Mouse (Mus musculus): ENCODE measurements around the gene Sult1a1. TPM values are rescaled to one million over a fixed set of nuclear protein-coding genes. Genes with fewer than 3 reads are reported as not detected.

Gene Sult1a1
- 3.3 and 5.7 TPM in 2 replicates for polyA plus RNA-seq (2014; fragmentation: Nextera tagmentation; extraction: Ambion mirVana)

GRCm38 (mm10) chr7:126676207-126676606 lies at the start of gene Sult1a1:
TSS of gene Sult1a1 (minus strand) at chr7:126676432.
- Histone ChIP-seq H3K9ac (ENCODE audit: low read length) (no peak within 1 kb of the TSS), H3K4me1 (ENCODE audit: control insufficient read depth, insufficient read depth, low read length) (no peaks in the 10 kb centered on the region), H3K4me2 (ENCODE audit: low read length) (no peak within 1 kb of the TSS), H3K4me3 (ENCODE audit: low read depth, low read length) (no peak within 1 kb of the TSS), H3K9me3 (replicated peaks; ENCODE audit: control insufficient read depth, low read length) (no peaks in the 10 kb centered on the region), H3K36me3 (ENCODE audit: control insufficient read depth, insufficient read depth, low read length) (peaks cover 28% of the 10 kb centered on the region), H3K27me3 (replicated peaks; ENCODE audit: control insufficient read depth, insufficient read depth, low read length) (no peaks in the 10 kb centered on the region), H3K27ac (ENCODE audit: low read depth, low read length) (no peak within 1 kb of the TSS)
- 85% methylated on average over 1 of the region's 1 CpGs for WGBS
- DNase-seq (ENCODE audit: low spot score) (no peak), ATAC-seq (no peak)

GRCm38 (mm10) chr7:126725667-126726066 lies 49.4 kb upstream of the Sult1a1 start:
- Histone ChIP-seq H3K4me1 (ENCODE audit: control insufficient read depth, insufficient read depth, low read length) (no peaks in the 10 kb centered on the region), H3K4me2 (ENCODE audit: low read length) (no peak overlapping the region), H3K36me3 (ENCODE audit: control insufficient read depth, insufficient read depth, low read length) (no peaks in the 10 kb centered on the region), H3K27ac (ENCODE audit: low read depth, low read length) (no peak overlapping the region), H3K9me3 (replicated peaks; ENCODE audit: control insufficient read depth, low read length) (no peaks in the 10 kb centered on the region), H3K27me3 (replicated peaks; ENCODE audit: control insufficient read depth, insufficient read depth, low read length) (no peaks in the 10 kb centered on the region), H3K9ac (ENCODE audit: low read length) (no peak overlapping the region), H3K4me3 (ENCODE audit: low read depth, low read length) (no peak overlapping the region)
- DNase-seq (ENCODE audit: low spot score) (no peak), ATAC-seq (no peak)
- 87% methylated on average over 5 of the region's 5 CpGs for WGBS

- Histone ChIP-seq H3K27me3 (replicated peaks; ENCODE audit: control insufficient read depth, insufficient read depth, low read length) (no peaks in the 10 kb centered on the region), H3K9me3 (replicated peaks; ENCODE audit: control insufficient read depth, low read length) (no peaks in the 10 kb centered on the region), H3K4me1 (ENCODE audit: control insufficient read depth, insufficient read depth, low read length) (no peaks in the 10 kb centered on the region), H3K9ac (ENCODE audit: low read length) (no peak overlapping the region), H3K27ac (ENCODE audit: low read depth, low read length) (no peak overlapping the region), H3K4me3 (ENCODE audit: low read depth, low read length) (no peak overlapping the region), H3K4me2 (ENCODE audit: low read length) (no peak overlapping the region), H3K36me3 (ENCODE audit: control insufficient read depth, insufficient read depth, low read length) (no peaks in the 10 kb centered on the region)
- ATAC-seq: no peak
- DNase-seq (ENCODE audit: low spot score): no peak
- 83% methylated on average over 3 of the region's 3 CpGs for WGBS
Measured at GRCm38 (mm10) chr7:126725077-126725476, 48.8 kb upstream of the Sult1a1 start.

GRCm38 (mm10) chr7:126721635-126722034 lies 45.4 kb upstream of the Sult1a1 start:
- WGBS: 87% methylated on average over 13 of the region's 13 CpGs

GRCm38 (mm10) chr7:126718787-126719337 lies 42.6 kb upstream of the Sult1a1 start:
- WGBS: 95% methylated on average over 5 of the region's 5 CpGs

More at GRCm38 (mm10) chr7:126721635-126722034, 45.4 kb upstream of the Sult1a1 start:
- Histone ChIP-seq H3K36me3 (ENCODE audit: control insufficient read depth, insufficient read depth, low read length) (no peaks in the 10 kb centered on the region), H3K4me2 (ENCODE audit: low read length) (no peak overlapping the region), H3K4me1 (ENCODE audit: control insufficient read depth, insufficient read depth, low read length) (no peaks in the 10 kb centered on the region), H3K4me3 (ENCODE audit: low read depth, low read length) (no peak overlapping the region), H3K27me3 (replicated peaks; ENCODE audit: control insufficient read depth, insufficient read depth, low read length) (no peaks in the 10 kb centered on the region), H3K9ac (ENCODE audit: low read length) (no peak overlapping the region), H3K9me3 (replicated peaks; ENCODE audit: control insufficient read depth, low read length) (no peaks in the 10 kb centered on the region), H3K27ac (ENCODE audit: low read depth, low read length) (no peak overlapping the region)
- DNase-seq (ENCODE audit: low spot score) (no peak), ATAC-seq (no peak)

GRCm38 (mm10) chr7:126717566-126717965 lies 41.3 kb upstream of the Sult1a1 start:
- no peak overlapping the region for H3K27ac ChIP-seq (ENCODE audit: low read depth, low read length)
- H3K9me3 ChIP-seq (replicated peaks; ENCODE audit: control insufficient read depth, low read length): no peaks in the 10 kb centered on the region
- H3K4me3 ChIP-seq (ENCODE audit: low read depth, low read length): no peak overlapping the region
- 95% methylated on average over 3 of the region's 3 CpGs for WGBS
- no peak for ATAC-seq
- H3K4me1 ChIP-seq (ENCODE audit: control insufficient read depth, insufficient read depth, low read length): no peaks in the 10 kb centered on the region
- no peak overlapping the region for H3K4me2 ChIP-seq (ENCODE audit: low read length)
- no peaks in the 10 kb centered on the region for H3K27me3 ChIP-seq (replicated peaks; ENCODE audit: control insufficient read depth, insufficient read depth, low read length)
- H3K36me3 ChIP-seq (ENCODE audit: control insufficient read depth, insufficient read depth, low read length): no peaks in the 10 kb centered on the region
- no peak for DNase-seq (ENCODE audit: low spot score)
- H3K9ac ChIP-seq (ENCODE audit: low read length): no peak overlapping the region

More at GRCm38 (mm10) chr7:126718787-126719337, 42.6 kb upstream of the Sult1a1 start:
- Histone ChIP-seq H3K4me3 (ENCODE audit: low read depth, low read length) (no peak overlapping the region), H3K27me3 (replicated peaks; ENCODE audit: control insufficient read depth, insufficient read depth, low read length) (no peaks in the 10 kb centered on the region), H3K9ac (ENCODE audit: low read length) (no peak overlapping the region), H3K4me1 (ENCODE audit: control insufficient read depth, insufficient read depth, low read length) (no peaks in the 10 kb centered on the region), H3K27ac (ENCODE audit: low read depth, low read length) (no peak overlapping the region), H3K9me3 (replicated peaks; ENCODE audit: control insufficient read depth, low read length) (no peaks in the 10 kb centered on the region), H3K36me3 (ENCODE audit: control insufficient read depth, insufficient read depth, low read length) (no peaks in the 10 kb centered on the region), H3K4me2 (ENCODE audit: low read length) (no peak overlapping the region)
- no peak for ATAC-seq
- DNase-seq (ENCODE audit: low spot score): no peak

GRCm38 (mm10) chr7:126715679-126716078 lies 39.4 kb upstream of the Sult1a1 start:
- Histone ChIP-seq H3K9me3 (replicated peaks; ENCODE audit: control insufficient read depth, low read length) (no peaks in the 10 kb centered on the region), H3K4me3 (ENCODE audit: low read depth, low read length) (no peak overlapping the region), H3K9ac (ENCODE audit: low read length) (no peak overlapping the region), H3K4me1 (ENCODE audit: control insufficient read depth, insufficient read depth, low read length) (no peaks in the 10 kb centered on the region), H3K27me3 (replicated peaks; ENCODE audit: control insufficient read depth, insufficient read depth, low read length) (no peaks in the 10 kb centered on the region), H3K4me2 (ENCODE audit: low read length) (no peak overlapping the region), H3K36me3 (ENCODE audit: control insufficient read depth, insufficient read depth, low read length) (no peaks in the 10 kb centered on the region), H3K27ac (ENCODE audit: low read depth, low read length) (no peak overlapping the region)
- WGBS: 77% methylated on average over 4 of the region's 4 CpGs
- no peak for DNase-seq (ENCODE audit: low spot score)
- ATAC-seq: no peak

GRCm38 (mm10) chr7:126711910-126712309 lies 35.7 kb upstream of the Sult1a1 start:
- WGBS: 83% methylated on average over 3 of the region's 3 CpGs
- H3K4me1 ChIP-seq (ENCODE audit: control insufficient read depth, insufficient read depth, low read length): no peaks in the 10 kb centered on the region
- H3K27me3 ChIP-seq (replicated peaks; ENCODE audit: control insufficient read depth, insufficient read depth, low read length): no peaks in the 10 kb centered on the region
- no peak overlapping the region for H3K9ac ChIP-seq (ENCODE audit: low read length)
- H3K9me3 ChIP-seq (replicated peaks; ENCODE audit: control insufficient read depth, low read length): no peaks in the 10 kb centered on the region
- H3K4me2 ChIP-seq (ENCODE audit: low read length): no peak overlapping the region
- no peak overlapping the region for H3K27ac ChIP-seq (ENCODE audit: low read depth, low read length)
- no peak for DNase-seq (ENCODE audit: low spot score)
- ATAC-seq: no peak
- no peak overlapping the region for H3K4me3 ChIP-seq (ENCODE audit: low read depth, low read length)
- no peaks in the 10 kb centered on the region for H3K36me3 ChIP-seq (ENCODE audit: control insufficient read depth, insufficient read depth, low read length)

- no peak overlapping the region for H3K27ac ChIP-seq (ENCODE audit: low read depth, low read length)
- no peak overlapping the region for H3K9ac ChIP-seq (ENCODE audit: low read length)
- no peak for DNase-seq (ENCODE audit: low spot score)
- no peaks in the 10 kb centered on the region for H3K9me3 ChIP-seq (replicated peaks; ENCODE audit: control insufficient read depth, low read length)
- no peaks in the 10 kb centered on the region for H3K27me3 ChIP-seq (replicated peaks; ENCODE audit: control insufficient read depth, insufficient read depth, low read length)
- H3K36me3 ChIP-seq (ENCODE audit: control insufficient read depth, insufficient read depth, low read length): no peaks in the 10 kb centered on the region
- no peak overlapping the region for H3K4me3 ChIP-seq (ENCODE audit: low read depth, low read length)
- no peak overlapping the region for H3K4me2 ChIP-seq (ENCODE audit: low read length)
- no peak for ATAC-seq
- H3K4me1 ChIP-seq (ENCODE audit: control insufficient read depth, insufficient read depth, low read length): no peaks in the 10 kb centered on the region
- 81% methylated on average over 4 of the region's 4 CpGs for WGBS
Measured at GRCm38 (mm10) chr7:126710266-126710665, 34.0 kb upstream of the Sult1a1 start.
